Mouse (Mus musculus) heart, embryonic 10.5 days (tissue): Measurements from ENCODE around the gene Cdkl2. TPM values are rescaled to one million over a fixed set of nuclear protein-coding genes. Genes with fewer than 3 reads are reported as not detected.

ENCODE experiments used
- DNase-seq: peaks from one replicate; pipeline ENCODE4 v3.0.0-alpha.2; 2017; ENCODE audit warnings: low spot score
- H3K27ac ChIP-seq: fragments of 300-500 bp; sonication (generic); 2 replicates; pipeline ENCODE4 v1.5.1; 2016; ENCODE audit warnings: mild to moderate bottlenecking
- H3K27me3 ChIP-seq: fragments of 300-500 bp; sonication (generic); 2 replicates; pipeline ENCODE4 v1.6.1; 2016; ENCODE audit warnings: mild to moderate bottlenecking; ENCODE audit not compliant: poor library complexity, insufficient read depth, severe bottlenecking
- H3K36me3 ChIP-seq: fragments of 300-500 bp; sonication (generic); 2 replicates; pipeline ENCODE4 v1.6.1; 2016; ENCODE audit warnings: mild to moderate bottlenecking, moderate library complexity
- H3K4me1 ChIP-seq: fragments of 300-500 bp; sonication (generic); 2 replicates; pipeline ENCODE4 v1.6.1; 2016; ENCODE audit warnings: mild to moderate bottlenecking
- H3K4me3 ChIP-seq: fragments of 300-500 bp; sonication (generic); 2 replicates; pipeline ENCODE4 v1.5.1; 2016; ENCODE audit warnings: mild to moderate bottlenecking, moderate library complexity
- H3K9me3 ChIP-seq: fragments of 300-500 bp; sonication (generic); 2 replicates; pipeline ENCODE4 v1.6.1; 2016; ENCODE audit warnings: mild to moderate bottlenecking, moderate library complexity
- WGBS: fragments of 180-500 bp; shearing (Covaris S2); methylation state at CpG from one replicate; pipeline ENCODE4 v1.1.7; 2016; 5-methylcytosine and 5-hydroxymethylcytosine counted together
- polyA plus RNA-seq: library from polyadenylated mRNA; unstranded; fragments of >200 nt; fragmentation: Nextera tagmentation; extraction: Ambion mirVana; gene quantifications from 2 replicates; pipeline ENCODE4 v1.2.1, GENCODE M21; 2016

Cdkl2 gene
- polyA plus RNA-seq, 1 experiment from 2014 or later: 0.68 TPM

DNA sequence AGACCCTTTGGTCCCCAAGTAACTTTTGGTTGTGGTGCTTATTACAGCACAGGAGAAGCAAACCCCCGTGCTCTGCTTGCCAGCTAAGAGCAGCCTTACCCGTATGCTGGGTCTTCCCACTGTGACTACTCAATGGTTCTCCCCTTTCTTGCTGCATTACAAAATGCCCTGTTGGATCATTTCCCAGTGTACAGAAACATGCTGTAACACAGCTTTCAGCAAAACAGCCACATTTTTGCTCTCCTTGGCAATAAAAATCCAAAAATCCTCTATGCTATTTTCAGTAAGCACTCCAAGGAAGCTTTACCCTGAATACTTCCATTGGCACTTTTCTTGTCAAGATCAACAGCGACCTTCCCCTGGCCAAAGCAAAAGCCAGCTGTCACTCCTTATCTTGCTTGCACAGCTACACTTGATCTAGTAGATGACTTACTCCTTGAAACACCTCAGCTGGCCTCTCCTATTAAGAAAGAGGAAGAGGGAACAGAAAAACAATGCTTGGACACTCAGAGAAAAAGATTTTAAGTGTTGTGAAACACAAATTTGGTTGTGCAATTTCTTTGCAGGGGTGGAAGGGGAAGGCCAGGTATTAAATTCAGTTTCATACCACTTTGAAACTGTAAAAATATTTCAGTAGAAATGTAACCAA is 83.0 kb downstream of the Cdkl2 start:
- no peaks in the 10 kb centered on the region for H3K27me3 ChIP-seq
- 45% methylated on average over 3 of the region's 3 CpGs for WGBS
- peak overlapping the region; percentile 81 for H3K4me3 ChIP-seq
- no peaks in the 10 kb centered on the region for H3K9me3 ChIP-seq
- DNase-seq: no peak
- peaks cover 23% of the 10 kb centered on the region for H3K4me1 ChIP-seq
- H3K27ac ChIP-seq: peak overlapping the region; percentile 70; the same call in 1 of the 2 replicates
- H3K36me3 ChIP-seq: peaks cover 14% of the 10 kb centered on the region

DNA sequence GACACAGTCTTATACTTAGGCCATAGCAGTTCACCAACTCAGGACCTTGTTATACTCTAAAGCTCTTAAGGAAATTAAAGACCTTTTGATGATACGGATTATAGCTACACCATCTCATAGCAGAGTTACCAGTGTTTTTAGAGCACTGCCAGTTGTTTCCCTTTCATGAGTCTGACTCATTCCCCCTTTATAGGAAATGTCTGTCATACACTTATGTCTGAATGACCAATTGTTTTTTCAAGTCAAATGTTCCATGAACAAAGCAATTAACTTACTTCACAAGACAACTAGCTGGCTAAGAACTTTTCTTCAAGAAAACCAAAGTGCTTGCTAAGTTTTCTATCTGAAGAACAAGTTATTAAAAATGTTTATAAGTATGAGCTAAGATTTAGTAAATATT is 83.7 kb downstream of the Cdkl2 start:
- H3K36me3 ChIP-seq: peaks cover 16% of the 10 kb centered on the region
- H3K27me3 ChIP-seq: no peaks in the 10 kb centered on the region
- peak overlapping the region; percentile 81 for H3K4me3 ChIP-seq
- no peak overlapping the region for H3K27ac ChIP-seq
- peaks cover 23% of the 10 kb centered on the region for H3K4me1 ChIP-seq
- WGBS: 85% methylated on average over 1 of the region's 1 CpGs
- no peak for DNase-seq
- H3K9me3 ChIP-seq: no peaks in the 10 kb centered on the region

DNA sequence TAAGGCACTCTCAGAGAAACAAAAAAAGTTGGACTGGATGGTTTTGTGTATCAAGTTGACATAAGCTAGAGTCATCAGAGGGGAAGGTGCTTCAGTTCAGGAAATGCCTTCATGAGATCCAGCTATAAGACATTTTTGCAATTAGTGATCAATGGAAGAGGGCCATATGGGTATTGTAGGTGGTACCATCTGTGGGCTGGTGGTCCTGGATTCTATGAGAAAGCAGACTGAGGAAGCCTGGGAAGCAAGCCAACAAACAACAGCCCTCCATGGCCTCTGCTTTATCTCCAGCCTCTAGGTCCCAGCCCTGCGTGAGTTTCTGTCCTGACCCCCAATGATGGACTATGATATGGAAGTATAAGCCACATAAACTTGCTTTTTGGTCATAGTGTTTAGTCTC is 84.6 kb downstream of the Cdkl2 start:
- DNase-seq: no peak
- Histone ChIP-seq H3K9me3 (no peaks in the 10 kb centered on the region), H3K4me1 (peaks cover 23% of the 10 kb centered on the region), H3K27me3 (no peaks in the 10 kb centered on the region), H3K27ac (no peak overlapping the region), H3K4me3 (no peak overlapping the region), H3K36me3 (peaks cover 23% of the 10 kb centered on the region)
- 67% methylated on average over 1 of the region's 1 CpGs for WGBS

DNA sequence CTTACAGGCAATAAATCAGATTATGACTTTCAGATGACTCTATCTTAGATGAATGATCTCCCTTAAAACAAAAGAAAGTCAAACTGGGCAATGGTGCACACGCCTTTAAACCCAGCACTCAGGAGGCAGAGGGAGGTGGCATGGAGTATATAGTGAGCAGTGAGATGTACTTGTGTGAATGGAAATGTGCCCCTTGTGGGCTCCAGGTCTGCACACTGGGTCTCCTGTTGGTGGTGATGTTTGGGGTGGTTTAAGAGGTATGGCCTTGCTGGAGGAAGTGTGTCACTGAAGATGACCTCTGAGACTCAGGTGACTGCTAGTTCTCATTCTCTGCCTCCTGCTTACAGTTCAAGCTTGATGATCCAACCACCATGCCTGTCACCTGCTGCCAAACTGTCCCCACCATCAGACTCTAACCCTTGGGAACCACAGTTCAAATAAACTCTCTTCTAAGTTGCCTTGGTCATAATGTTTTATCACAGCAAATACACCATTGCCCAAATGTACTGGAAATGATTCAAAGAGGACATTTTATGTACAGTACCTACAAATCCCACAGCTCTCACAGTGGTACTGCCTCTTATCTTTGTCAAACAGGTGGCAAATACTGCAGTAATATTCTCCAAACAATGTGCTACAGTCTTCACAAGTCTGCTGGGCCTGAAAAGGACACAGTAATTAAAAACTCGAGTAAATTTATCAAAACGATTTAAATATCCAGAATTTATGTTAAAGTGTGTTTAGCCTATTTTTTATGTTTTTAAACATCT is 86.5 kb downstream of the Cdkl2 start:
- H3K36me3 ChIP-seq: peaks cover 36% of the 10 kb centered on the region
- DNase-seq: no peak
- H3K9me3 ChIP-seq: no peaks in the 10 kb centered on the region
- 84% methylated on average over 3 of the region's 3 CpGs for WGBS
- H3K4me3 ChIP-seq: no peak overlapping the region
- H3K4me1 ChIP-seq: peaks cover 17% of the 10 kb centered on the region
- no peak overlapping the region for H3K27ac ChIP-seq
- H3K27me3 ChIP-seq: no peaks in the 10 kb centered on the region

Other genes starting within 250 kb of the Cdkl2 start
- 56.7 and 60.1 TPM in 2 replicates for gene Rchy1, start 80.8 kb downstream of the Cdkl2 start, polyA plus RNA-seq
- gene Odaph, start 56.4 kb downstream of the Cdkl2 start, polyA plus RNA-seq: not detected in 2 replicates
- gene G3bp2, start 39.8 kb upstream of the Cdkl2 start, polyA plus RNA-seq: 207 and 210 TPM in 2 replicates
- 40.4 and 48.9 TPM in 2 replicates for gene Uso1, start 94.1 kb upstream of the Cdkl2 start, polyA plus RNA-seq
- not detected in 2 replicates for gene U90926, start 171.5 kb upstream of the Cdkl2 start, polyA plus RNA-seq
- 0.14 TPM in 1 of 2 replicates, not detected in the other for gene Ppef2, start 212.4 kb upstream of the Cdkl2 start, polyA plus RNA-seq
- 7.0 and 9.2 TPM in 2 replicates for gene Naaa, start 234.3 kb upstream of the Cdkl2 start, polyA plus RNA-seq